Mouse (Mus musculus) liver, embryonic 14.5 days (tissue): Measurements from ENCODE around the gene Primpol.

Source experiments
- CTCF ChIP-seq: IDR thresholded peaks from 2 replicates; pipeline ENCODE4 v1.5.1; 2016; ENCODE audit warnings: antibody characterized with exemption, low read depth, control low read depth
- EP300 ChIP-seq: IDR thresholded peaks from 2 replicates; pipeline ENCODE4 v1.6.1; 2016; ENCODE audit warnings: antibody characterized with exemption, low read depth

DNA sequence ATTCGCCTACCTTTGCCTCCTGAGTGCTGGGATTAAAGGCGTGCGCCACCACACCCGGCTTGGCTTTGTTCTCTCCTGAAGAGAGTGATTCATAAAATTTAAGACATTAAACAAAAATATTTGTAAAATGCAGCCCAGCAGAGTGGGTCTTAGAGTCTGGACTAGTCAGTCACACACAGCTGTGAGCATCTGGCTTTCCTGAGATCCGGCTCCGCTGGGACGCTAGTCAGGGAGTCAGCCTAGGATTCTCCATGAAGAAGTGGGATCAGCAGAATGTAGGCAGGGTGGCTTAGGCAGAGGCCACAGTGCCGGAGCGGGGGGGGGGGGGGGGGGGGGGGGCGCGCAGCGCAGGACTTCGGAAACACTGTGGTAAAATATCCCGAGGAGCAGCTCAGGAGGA, 46.3 kb downstream of the Primpol start:
- TF ChIP-seq CTCF (no peak), EP300 (no peak)
